Mouse (Mus musculus): ENCODE data around the gene Pus7l.

GRCm38 (mm10) chr15:94489433-94489832 is 53.9 kb downstream of the Pus7l start:
- TF ChIP-seq CTCF (IDR thresholded peaks at IDR 0.05; ENCODE audit: borderline replicate concordance, insufficient read depth, low read length) (no peak), POLR2A (IDR thresholded peaks at IDR 0.05; ENCODE audit: low read depth, low read length) (no peak)

All from embryonic fibroblast, embryonic 13.5 days (primary cell).